Mouse (Mus musculus): ENCODE results near the gene Tmem255b. TPM values are rescaled to one million over a fixed set of nuclear protein-coding genes. Genes with fewer than 3 reads are reported as not detected.

Gene Tmem255b
- total RNA-seq, 1 experiment: 0.18 TPM

GRCm38 (mm10) chr8:13396725-13397124, 38.3 kb upstream of the Tmem255b start, which contains the start of gene Atp4b:
Gene Atp4b, minus strand, starts transcription at chr8:13396825.
- H3K9ac ChIP-seq (ENCODE audit: insufficient read depth, low read depth, low read length, poor library complexity, severe bottlenecking): no peak within 1 kb of the TSS
- H3K4me3 ChIP-seq (ENCODE audit: insufficient read depth in 1 of 2, low read depth in 1 of 2, low read length in 2 of 2, poor library complexity in 1 of 2, severe bottlenecking in 1 of 2): no peak within 1 kb of the TSS
- TF ChIP-seq HCFC1 (IDR thresholded peaks at IDR 0.05; ENCODE audit: borderline replicate concordance, insufficient read depth, low read length): no peak
- TF ChIP-seq ZNF384 (IDR thresholded peaks at IDR 0.05; ENCODE audit: low read depth, low read length): no peak
- no peak for TF ChIP-seq MAFK (IDR thresholded peaks at IDR 0.05; ENCODE audit: insufficient read depth, low read depth, low read length)
- no peak for TF ChIP-seq CHD2 (IDR thresholded peaks at IDR 0.05; ENCODE audit: low read depth, low read length)
- TF ChIP-seq ZC3H11A (IDR thresholded peaks at IDR 0.05; ENCODE audit: borderline replicate concordance, low read depth, low read length): no peak
- H3K4me1 ChIP-seq (ENCODE audit: control insufficient read depth in 2 of 2, insufficient read depth in 2 of 2, low read length in 2 of 2, poor library complexity in 1 of 2): no peaks in the 10 kb centered on the region
- in situ Hi-C loops (cut with MboI; ENCODE audit: low sequenced_read_pairs in 2 of 2, unreplicated experiment in 2 of 2): no loop called here
- no peak for DNase-seq (ENCODE audit: low read depth, low spot score)
- no peaks in the 10 kb centered on the region for H3K36me3 ChIP-seq (ENCODE audit: control insufficient read depth, insufficient read depth, low read length, poor library complexity, severe bottlenecking)
- no peaks in the 10 kb centered on the region for H3K9me3 ChIP-seq (ENCODE audit: control insufficient read depth, insufficient read depth, low read depth, low read length)
- H3K27ac ChIP-seq (ENCODE audit: insufficient read depth, low read depth, low read length, poor library complexity, severe bottlenecking): no peak within 1 kb of the TSS

- in situ Hi-C loops (cut with MboI; ENCODE audit: low sequenced_read_pairs in 2 of 2, unreplicated experiment in 2 of 2): loop anchor here in 1 of 2 experiments (25.0 kb wide), 1 partner anchor 359 kb away; the partner anchor contains the start of gene Cdc16
- Histone ChIP-seq H3K9ac (ENCODE audit: insufficient read depth, low read depth, low read length, poor library complexity, severe bottlenecking) (no peak overlapping the region), H3K4me1 (ENCODE audit: control insufficient read depth in 2 of 2, insufficient read depth in 2 of 2, low read length in 2 of 2, poor library complexity in 1 of 2) (no peaks in the 10 kb centered on the region), H3K27ac (ENCODE audit: insufficient read depth, low read depth, low read length, poor library complexity, severe bottlenecking) (no peak overlapping the region), H3K9me3 (ENCODE audit: control insufficient read depth, insufficient read depth, low read depth, low read length) (no peaks in the 10 kb centered on the region), H3K4me3 (ENCODE audit: insufficient read depth in 1 of 2, low read depth in 1 of 2, low read length in 2 of 2, poor library complexity in 1 of 2, severe bottlenecking in 1 of 2) (no peak overlapping the region), H3K36me3 (ENCODE audit: control insufficient read depth, insufficient read depth, low read length, poor library complexity, severe bottlenecking) (no peaks in the 10 kb centered on the region)
- TF ChIP-seq MAFK (IDR thresholded peaks at IDR 0.05; ENCODE audit: insufficient read depth, low read depth, low read length): no peak
- no peak for DNase-seq (ENCODE audit: low read depth, low spot score)
Observed at GRCm38 (mm10) chr8:13403517-13403916, 31.5 kb upstream of the Tmem255b start.

GRCm38 (mm10) chr8:13404666-13405131, 30.3 kb upstream of the Tmem255b start, which contains the start of gene Grk1:
Gene Grk1, plus strand, starts transcription at chr8:13405081.
- H3K9ac ChIP-seq (ENCODE audit: insufficient read depth, low read depth, low read length, poor library complexity, severe bottlenecking): no peak within 1 kb of the TSS
- in situ Hi-C loops (cut with MboI; ENCODE audit: low sequenced_read_pairs in 2 of 2, unreplicated experiment in 2 of 2): loop anchor here in 1 of 2 experiments (25.0 kb wide), 1 partner anchor 358 kb away; the partner anchor contains the start of gene Cdc16
- no peak for TF ChIP-seq HCFC1 (IDR thresholded peaks at IDR 0.05; ENCODE audit: borderline replicate concordance, insufficient read depth, low read length)
- no peak for TF ChIP-seq CHD2 (IDR thresholded peaks at IDR 0.05; ENCODE audit: low read depth, low read length)
- no peak for DNase-seq (ENCODE audit: low read depth, low spot score)
- no peaks in the 10 kb centered on the region for H3K9me3 ChIP-seq (ENCODE audit: control insufficient read depth, insufficient read depth, low read depth, low read length)
- no peaks in the 10 kb centered on the region for H3K4me1 ChIP-seq (ENCODE audit: control insufficient read depth in 2 of 2, insufficient read depth in 2 of 2, low read length in 2 of 2, poor library complexity in 1 of 2)
- no peak within 1 kb of the TSS for H3K27ac ChIP-seq (ENCODE audit: insufficient read depth, low read depth, low read length, poor library complexity, severe bottlenecking)
- no peak within 1 kb of the TSS for H3K4me3 ChIP-seq (ENCODE audit: insufficient read depth in 1 of 2, low read depth in 1 of 2, low read length in 2 of 2, poor library complexity in 1 of 2, severe bottlenecking in 1 of 2)
- H3K36me3 ChIP-seq (ENCODE audit: control insufficient read depth, insufficient read depth, low read length, poor library complexity, severe bottlenecking): no peaks in the 10 kb centered on the region

GRCm38 (mm10) chr8:13406011-13406410, 29.0 kb upstream of the Tmem255b start:
- TF ChIP-seq CHD2 (IDR thresholded peaks at IDR 0.05; ENCODE audit: low read depth, low read length) (no peak), MAFK (IDR thresholded peaks at IDR 0.05; ENCODE audit: insufficient read depth, low read depth, low read length) (no peak), HCFC1 (IDR thresholded peaks at IDR 0.05; ENCODE audit: borderline replicate concordance, insufficient read depth, low read length) (no peak), ZNF384 (IDR thresholded peaks at IDR 0.05; ENCODE audit: low read depth, low read length) (no peak)
- H3K9ac ChIP-seq (ENCODE audit: insufficient read depth, low read depth, low read length, poor library complexity, severe bottlenecking): no peak overlapping the region
- DNase-seq (ENCODE audit: low read depth, low spot score): no peak
- no peak overlapping the region for H3K27ac ChIP-seq (ENCODE audit: insufficient read depth, low read depth, low read length, poor library complexity, severe bottlenecking)
- no peaks in the 10 kb centered on the region for H3K4me1 ChIP-seq (ENCODE audit: control insufficient read depth in 2 of 2, insufficient read depth in 2 of 2, low read length in 2 of 2, poor library complexity in 1 of 2)
- no peak overlapping the region for H3K4me3 ChIP-seq (ENCODE audit: insufficient read depth in 1 of 2, low read depth in 1 of 2, low read length in 2 of 2, poor library complexity in 1 of 2, severe bottlenecking in 1 of 2)
- in situ Hi-C loops (cut with MboI; ENCODE audit: low sequenced_read_pairs in 2 of 2, unreplicated experiment in 2 of 2): loop anchor here in 1 of 2 experiments (25.0 kb wide), 1 partner anchor 356 kb away; the partner anchor contains the start of gene Cdc16
- H3K9me3 ChIP-seq (ENCODE audit: control insufficient read depth, insufficient read depth, low read depth, low read length): no peaks in the 10 kb centered on the region
- H3K36me3 ChIP-seq (ENCODE audit: control insufficient read depth, insufficient read depth, low read length, poor library complexity, severe bottlenecking): no peaks in the 10 kb centered on the region

- H3K4me1 ChIP-seq (ENCODE audit: control insufficient read depth in 2 of 2, insufficient read depth in 2 of 2, low read length in 2 of 2, poor library complexity in 1 of 2): no peaks in the 10 kb centered on the region
- in situ Hi-C loops (cut with MboI; ENCODE audit: low sequenced_read_pairs in 2 of 2, unreplicated experiment in 2 of 2): loop anchor here in 1 of 2 experiments (25.0 kb wide), 1 partner anchor 351 kb away; the partner anchor contains the start of gene Cdc16
- no peak overlapping the region for H3K27ac ChIP-seq (ENCODE audit: insufficient read depth, low read depth, low read length, poor library complexity, severe bottlenecking)
- H3K9ac ChIP-seq (ENCODE audit: insufficient read depth, low read depth, low read length, poor library complexity, severe bottlenecking): no peak overlapping the region
- no peak overlapping the region for H3K4me3 ChIP-seq (ENCODE audit: insufficient read depth in 1 of 2, low read depth in 1 of 2, low read length in 2 of 2, poor library complexity in 1 of 2, severe bottlenecking in 1 of 2)
- H3K9me3 ChIP-seq (ENCODE audit: control insufficient read depth, insufficient read depth, low read depth, low read length): no peaks in the 10 kb centered on the region
- H3K36me3 ChIP-seq (ENCODE audit: control insufficient read depth, insufficient read depth, low read length, poor library complexity, severe bottlenecking): no peaks in the 10 kb centered on the region
- TF ChIP-seq HCFC1 (IDR thresholded peaks at IDR 0.05; ENCODE audit: borderline replicate concordance, insufficient read depth, low read length): no peak
- peak; percentile 81 for TF ChIP-seq ZC3H11A (IDR thresholded peaks at IDR 0.05; ENCODE audit: borderline replicate concordance, low read depth, low read length)
- no peak for TF ChIP-seq CHD2 (IDR thresholded peaks at IDR 0.05; ENCODE audit: low read depth, low read length)
- TF ChIP-seq MAFK (IDR thresholded peaks at IDR 0.05; ENCODE audit: insufficient read depth, low read depth, low read length): no peak
- peak; percentile 56 for DNase-seq (ENCODE audit: low read depth, low spot score)
Observed at GRCm38 (mm10) chr8:13411597-13411996, 23.4 kb upstream of the Tmem255b start.

Measured in ES-E14 (cell line).